Mouse (Mus musculus) embryonic facial prominence, embryonic 12.5 days (tissue): ENCODE results near the gene Ldhd. TPM values are rescaled to one million over a fixed set of nuclear protein-coding genes. Genes with fewer than 3 reads are reported as not detected.

Experiments
- ATAC-seq: fragments of 200-750 bp; cut with Nextera tagmentation; 2 replicates; pipeline ENCODE4 v1.8.0; 2017; ENCODE audit not compliant: insufficient number of reproducible peaks, insufficient read depth, low FRiP score, low TSS enrichment
- H3K27ac ChIP-seq: fragments of 300-500 bp; sonication (generic); 2 replicates; pipeline ENCODE4 v1.5.1; 2016; ENCODE audit warnings: mild to moderate bottlenecking
- H3K27me3 ChIP-seq: fragments of 300-500 bp; sonication (generic); 2 replicates; pipeline ENCODE4 v1.6.1; 2016; ENCODE audit warnings: mild to moderate bottlenecking, moderate library complexity
- H3K36me3 ChIP-seq: fragments of 300-500 bp; sonication (generic); 2 replicates; pipeline ENCODE4 v1.6.1; 2016; ENCODE audit warnings: mild to moderate bottlenecking
- H3K4me1 ChIP-seq: fragments of 300-500 bp; sonication (generic); 2 replicates; pipeline ENCODE4 v1.6.1; 2016
- H3K4me2 ChIP-seq: fragments of 300-500 bp; sonication (generic); replicated peaks from 2 replicates; pipeline ENCODE4 v1.6.1; 2016; ENCODE audit warnings: mild to moderate bottlenecking, moderate library complexity
- H3K4me3 ChIP-seq: fragments of 300-500 bp; sonication (generic); 2 replicates; pipeline ENCODE4 v1.5.1; 2016; ENCODE audit warnings: mild to moderate bottlenecking
- H3K9ac ChIP-seq: fragments of 300-500 bp; sonication (generic); 2 replicates; pipeline ENCODE4 v1.6.1; 2016; ENCODE audit warnings: mild to moderate bottlenecking, moderate library complexity
- H3K9me3 ChIP-seq: fragments of 300-500 bp; sonication (generic); 2 replicates; pipeline ENCODE4 v1.6.1; 2016; ENCODE audit warnings: mild to moderate bottlenecking, moderate library complexity
- WGBS: fragments of 180-500 bp; shearing (Covaris S2); methylation state at CpG from one replicate; pipeline ENCODE4 v1.1.7; 2016; 5-methylcytosine and 5-hydroxymethylcytosine counted together
- polyA plus RNA-seq: library from polyadenylated mRNA; unstranded; fragments of >200 nt; fragmentation: Nextera tagmentation; extraction: Ambion mirVana; gene quantifications from 2 replicates; pipeline ENCODE4 v1.2.1, GENCODE M21; 2016

Ldhd gene
- polyA plus RNA-seq, 1 experiment from 2014 or later: 0.29 TPM

DNA sequence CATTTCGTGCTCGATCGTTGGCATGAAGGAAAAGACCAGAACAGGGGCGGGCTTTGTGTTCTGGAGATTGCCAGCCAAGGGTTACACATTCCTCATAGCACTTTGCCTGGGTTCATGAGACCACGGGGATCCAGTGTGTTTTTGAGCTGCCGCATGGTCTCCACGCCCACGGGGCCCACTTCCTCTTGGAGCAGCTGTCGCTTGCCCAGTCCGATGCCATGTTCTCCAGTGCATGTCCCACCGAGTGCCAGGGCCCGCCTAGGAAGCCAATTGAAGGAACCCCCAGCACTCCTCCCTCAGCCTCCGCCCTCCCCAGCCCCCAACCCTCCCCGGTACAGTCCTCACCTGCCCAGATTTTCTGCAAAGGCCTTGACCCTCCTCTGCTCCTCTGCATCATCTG, 3.2 kb downstream of the Ldhd start:
- no peak overlapping the region for H3K4me3 ChIP-seq
- H3K9me3 ChIP-seq: no peaks in the 10 kb centered on the region
- H3K27ac ChIP-seq: no peak overlapping the region
- ATAC-seq: no peak
- H3K4me2 ChIP-seq: no peak overlapping the region
- no peaks in the 10 kb centered on the region for H3K27me3 ChIP-seq
- no peak overlapping the region for H3K9ac ChIP-seq
- WGBS: 94% methylated on average over 14 of the region's 14 CpGs
- H3K4me1 ChIP-seq: no peaks in the 10 kb centered on the region
- H3K36me3 ChIP-seq: peaks cover 22% of the 10 kb centered on the region

DNA sequence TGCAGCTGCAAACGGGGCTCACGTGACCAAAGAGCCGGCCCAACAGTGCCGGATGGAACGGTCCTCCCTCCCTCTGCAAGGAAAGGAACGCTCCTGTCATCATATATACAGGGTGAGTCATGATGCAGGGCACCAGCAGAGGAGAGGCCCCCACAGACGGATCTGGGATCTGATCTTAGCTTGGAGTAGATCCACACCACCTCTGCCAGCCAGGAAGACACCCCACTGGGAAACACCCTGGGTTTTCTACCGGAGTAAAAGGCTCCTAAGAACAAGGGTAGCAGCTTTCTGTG, 3.7 kb downstream of the Ldhd start:
- 78% methylated on average over 8 of the region's 8 CpGs for WGBS
- H3K4me2 ChIP-seq: no peak overlapping the region
- H3K36me3 ChIP-seq: peaks cover 27% of the 10 kb centered on the region
- H3K27me3 ChIP-seq: no peaks in the 10 kb centered on the region
- H3K9me3 ChIP-seq: no peaks in the 10 kb centered on the region
- H3K9ac ChIP-seq: no peak overlapping the region
- ATAC-seq: no peak
- no peak overlapping the region for H3K27ac ChIP-seq
- no peak overlapping the region for H3K4me3 ChIP-seq
- H3K4me1 ChIP-seq: no peaks in the 10 kb centered on the region

DNA sequence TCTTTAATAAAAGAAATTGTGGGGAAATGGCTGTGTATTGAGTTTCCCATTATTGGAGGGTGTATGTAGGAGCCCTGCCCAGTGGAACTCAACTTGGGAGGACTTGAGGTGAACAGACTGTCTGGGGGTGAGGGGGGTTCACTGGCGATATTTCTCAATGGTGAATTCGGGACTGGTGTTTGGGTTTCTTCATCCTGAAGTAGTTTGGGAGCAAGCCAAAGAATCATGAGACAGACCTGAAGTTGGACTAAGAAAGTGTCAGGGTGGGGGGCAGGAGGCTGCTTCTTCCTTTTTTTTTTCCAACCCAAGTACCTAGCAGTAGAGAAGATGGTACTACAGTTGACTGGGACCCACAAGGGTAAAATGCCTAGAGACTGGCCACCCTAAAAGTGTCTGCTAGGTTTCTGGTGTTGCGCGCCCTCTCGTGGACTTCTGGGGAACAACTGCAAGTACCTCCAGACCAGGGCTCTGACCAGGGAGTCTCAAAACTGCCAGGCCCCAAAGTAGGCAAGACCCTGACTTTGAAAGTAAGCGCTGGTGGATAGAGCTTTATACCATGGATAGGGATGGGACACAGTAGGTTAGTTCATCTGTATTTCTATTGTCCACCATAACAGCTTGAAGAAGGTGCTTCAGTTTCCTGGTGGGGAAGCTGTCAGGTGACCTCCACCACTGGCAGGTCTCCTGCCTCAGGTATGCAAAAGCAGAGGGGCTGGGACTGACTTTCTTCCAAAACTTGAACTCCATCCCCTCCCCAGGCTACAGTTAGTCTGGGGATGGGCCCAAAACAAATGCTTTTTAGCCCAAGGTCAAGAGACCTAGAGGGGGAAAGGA, 4.3 kb downstream of the Ldhd start:
- Histone ChIP-seq H3K4me2 (no peak overlapping the region), H3K36me3 (peaks cover 32% of the 10 kb centered on the region), H3K9ac (no peak overlapping the region), H3K9me3 (no peaks in the 10 kb centered on the region), H3K27me3 (no peaks in the 10 kb centered on the region), H3K4me1 (no peaks in the 10 kb centered on the region), H3K4me3 (no peak overlapping the region), H3K27ac (no peak overlapping the region)
- 34% methylated on average over 6 of the region's 6 CpGs for WGBS
- no peak for ATAC-seq

DNA sequence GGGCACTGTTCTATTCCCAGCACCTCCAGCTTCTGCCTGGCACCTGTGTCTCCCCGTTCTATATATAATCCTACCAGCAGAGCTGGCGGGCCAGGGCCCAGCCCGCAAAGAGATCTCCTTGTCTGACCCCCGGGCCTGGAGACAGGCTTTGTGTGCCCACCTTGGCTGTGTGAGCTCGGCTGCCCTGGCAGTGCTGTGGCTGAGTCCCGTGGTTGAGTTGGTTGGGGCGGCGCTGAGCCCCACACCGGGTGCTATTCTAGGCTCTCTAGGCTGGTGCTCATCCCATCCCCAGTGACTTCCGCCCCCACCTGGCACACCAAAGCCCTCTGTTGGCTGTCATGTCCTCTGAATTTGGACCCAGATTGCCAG, 5.3 kb downstream of the Ldhd start:
- 91% methylated on average over 10 of the region's 10 CpGs for WGBS
- Histone ChIP-seq H3K9me3 (no peaks in the 10 kb centered on the region), H3K27me3 (no peaks in the 10 kb centered on the region), H3K27ac (no peak overlapping the region), H3K4me2 (no peak overlapping the region), H3K36me3 (peaks cover 41% of the 10 kb centered on the region), H3K4me1 (no peaks in the 10 kb centered on the region), H3K9ac (no peak overlapping the region), H3K4me3 (no peak overlapping the region)
- ATAC-seq: no peak

DNA sequence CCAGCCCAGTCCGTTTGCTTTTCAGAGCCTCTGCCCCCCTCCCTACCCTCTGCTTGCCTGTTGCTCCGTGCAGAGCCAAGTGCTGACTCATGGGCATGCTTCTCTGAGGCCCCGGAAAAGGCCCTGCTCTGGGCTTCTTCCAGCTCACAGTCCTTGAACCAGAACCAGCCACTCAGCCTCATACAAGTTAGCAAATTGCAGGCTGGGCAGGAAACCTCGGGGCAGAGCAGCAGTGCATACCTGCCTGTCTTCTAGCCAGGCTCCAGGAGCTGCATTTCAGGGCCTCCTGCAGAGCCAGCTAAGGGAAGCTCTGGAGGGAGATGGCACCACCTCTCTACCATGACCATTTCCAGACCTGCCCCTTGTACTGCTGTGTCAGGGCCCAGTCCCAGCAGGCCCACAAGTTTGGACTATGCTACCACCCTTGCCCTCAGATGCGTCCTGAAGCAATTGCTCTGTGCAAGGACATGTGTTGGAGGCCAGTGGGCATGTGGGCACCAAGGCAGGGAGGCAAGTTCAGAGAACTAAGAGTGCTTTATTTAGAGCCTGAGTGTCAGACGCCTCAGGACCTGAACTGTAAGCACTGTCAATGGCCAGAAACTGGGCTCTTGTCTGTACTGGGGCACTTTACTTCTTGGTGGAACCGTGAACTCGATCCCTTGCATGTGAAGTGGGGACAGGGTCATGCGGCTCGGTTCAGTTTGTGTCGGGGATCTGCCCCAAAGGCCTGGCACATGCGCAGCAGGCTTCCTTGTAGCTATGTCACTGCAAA, 5.9 kb downstream of the Ldhd start:
- H3K4me3 ChIP-seq: no peak overlapping the region
- 84% methylated on average over 12 of the region's 12 CpGs for WGBS
- no peak for ATAC-seq
- H3K9ac ChIP-seq: no peak overlapping the region
- no peaks in the 10 kb centered on the region for H3K4me1 ChIP-seq
- no peaks in the 10 kb centered on the region for H3K27me3 ChIP-seq
- no peak overlapping the region for H3K4me2 ChIP-seq
- H3K36me3 ChIP-seq: peaks cover 46% of the 10 kb centered on the region
- no peak overlapping the region for H3K27ac ChIP-seq
- no peaks in the 10 kb centered on the region for H3K9me3 ChIP-seq

DNA sequence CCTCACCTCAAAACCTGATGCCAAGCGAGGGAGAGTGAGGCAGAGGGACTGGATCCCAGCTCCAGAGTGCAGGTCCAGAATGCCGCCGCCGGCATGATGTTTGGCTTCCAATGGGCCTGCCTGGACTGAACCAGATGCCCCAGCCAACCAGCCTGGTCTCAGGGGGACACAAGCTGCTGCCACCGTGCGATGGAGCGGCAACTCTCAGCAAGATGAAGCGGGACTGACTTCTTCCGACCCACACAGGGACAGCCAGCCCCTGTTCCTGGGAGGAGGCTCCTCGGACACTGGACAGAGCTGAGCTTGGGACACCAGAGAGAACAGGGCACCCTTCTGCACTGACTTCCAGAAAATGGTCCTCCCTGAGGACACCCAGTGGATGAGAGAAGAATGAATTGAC, 7.6 kb downstream of the Ldhd start:
- Histone ChIP-seq H3K4me1 (no peaks in the 10 kb centered on the region), H3K4me3 (no peak overlapping the region), H3K27me3 (no peaks in the 10 kb centered on the region), H3K27ac (no peak overlapping the region), H3K9ac (no peak overlapping the region), H3K9me3 (no peaks in the 10 kb centered on the region), H3K36me3 (peaks cover 44% of the 10 kb centered on the region), H3K4me2 (no peak overlapping the region)
- WGBS: 85% methylated on average over 10 of the region's 10 CpGs
- no peak for ATAC-seq

DNA sequence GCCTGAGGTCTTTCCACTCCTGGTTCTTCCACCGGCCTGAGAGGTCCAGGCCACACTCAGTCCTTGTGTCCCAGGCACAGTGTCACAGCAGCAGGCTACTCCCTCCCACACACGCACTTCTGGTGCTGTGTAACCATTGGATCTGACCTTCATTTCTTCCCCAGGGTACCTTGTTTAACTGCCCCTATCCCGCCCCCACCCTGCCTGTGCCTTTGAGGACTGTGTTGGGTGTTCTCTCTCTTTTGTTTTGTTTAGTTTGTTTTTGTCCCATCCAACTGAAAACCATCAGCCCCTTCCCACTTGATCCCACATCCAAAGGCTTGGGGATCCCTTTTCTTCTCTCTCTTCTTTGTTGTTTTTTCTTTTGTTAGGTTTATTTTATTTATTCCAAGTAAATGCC, 8.1 kb downstream of the Ldhd start:
- H3K9me3 ChIP-seq: no peaks in the 10 kb centered on the region
- no peak overlapping the region for H3K4me3 ChIP-seq
- no peaks in the 10 kb centered on the region for H3K27me3 ChIP-seq
- no peak overlapping the region for H3K9ac ChIP-seq
- no peak overlapping the region for H3K27ac ChIP-seq
- no peak overlapping the region for H3K4me2 ChIP-seq
- H3K4me1 ChIP-seq: no peaks in the 10 kb centered on the region
- 83% methylated on average over 3 of the region's 3 CpGs for WGBS
- H3K36me3 ChIP-seq: peaks cover 44% of the 10 kb centered on the region
- no peak for ATAC-seq

DNA sequence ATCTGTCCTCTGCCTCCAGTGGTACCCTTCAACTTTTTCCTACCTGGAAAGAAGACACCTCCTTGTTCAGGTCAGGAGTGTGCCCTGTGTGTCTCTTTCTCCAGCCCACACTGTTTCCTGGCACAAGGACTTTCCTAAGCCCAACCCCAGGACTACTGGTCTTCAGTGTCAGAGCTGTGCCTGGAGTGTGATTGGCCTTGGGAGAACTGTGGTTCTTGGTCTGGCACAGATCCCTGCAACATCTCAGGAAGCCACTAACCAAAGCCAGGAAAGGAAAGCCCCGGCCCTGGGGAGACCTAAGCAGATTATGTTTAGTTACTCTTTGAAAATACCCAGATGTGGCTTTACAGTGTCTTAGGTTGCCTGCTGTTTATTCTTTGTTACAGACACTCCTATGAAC, 10.2 kb downstream of the Ldhd start:
- 0 out of 2 replicates have a peak, but pooled peaks cover 2% of the 10 kb centered on the region for H3K4me1 ChIP-seq
- WGBS: 75% methylated on average over 1 of the region's 1 CpGs
- no peaks in the 10 kb centered on the region for H3K27me3 ChIP-seq
- H3K9ac ChIP-seq: no peak overlapping the region
- no peak overlapping the region for H3K4me3 ChIP-seq
- H3K36me3 ChIP-seq: peaks cover 46% of the 10 kb centered on the region
- H3K4me2 ChIP-seq: no peak overlapping the region
- no peak for ATAC-seq
- no peaks in the 10 kb centered on the region for H3K9me3 ChIP-seq
- H3K27ac ChIP-seq: no peak overlapping the region

DNA sequence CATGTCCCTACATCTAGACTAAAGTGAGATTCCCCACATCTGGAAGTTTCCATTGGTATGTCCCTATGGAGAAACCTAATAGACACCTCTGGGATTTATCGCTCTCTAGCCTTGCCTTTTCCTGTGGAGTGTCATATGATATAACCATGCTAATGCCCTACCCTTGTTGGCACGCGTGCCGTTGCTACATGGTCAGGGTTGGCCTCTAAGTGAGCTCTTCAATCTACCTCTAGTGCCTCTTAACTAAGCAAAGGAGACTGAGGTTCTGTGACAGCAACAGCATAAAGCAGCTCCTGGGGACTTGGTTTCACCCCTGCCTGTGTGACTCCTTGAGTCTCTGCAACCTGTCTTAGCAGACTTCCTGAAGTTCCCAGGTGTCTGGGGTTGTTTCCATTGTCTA, 11.9 kb downstream of the Ldhd start:
- ATAC-seq: no peak
- Histone ChIP-seq H3K9ac (no peak overlapping the region), H3K4me2 (no peak overlapping the region), H3K4me3 (no peak overlapping the region), H3K27me3 (no peaks in the 10 kb centered on the region), H3K4me1 (0 out of 2 replicates have a peak, but pooled peaks cover 2% of the 10 kb centered on the region), H3K9me3 (no peaks in the 10 kb centered on the region), H3K36me3 (peaks cover 47% of the 10 kb centered on the region), H3K27ac (0 out of 2 replicates have a peak overlapping the region, but pooled peaks have one; percentile 6)
- 81% methylated on average over 4 of the region's 4 CpGs for WGBS

DNA sequence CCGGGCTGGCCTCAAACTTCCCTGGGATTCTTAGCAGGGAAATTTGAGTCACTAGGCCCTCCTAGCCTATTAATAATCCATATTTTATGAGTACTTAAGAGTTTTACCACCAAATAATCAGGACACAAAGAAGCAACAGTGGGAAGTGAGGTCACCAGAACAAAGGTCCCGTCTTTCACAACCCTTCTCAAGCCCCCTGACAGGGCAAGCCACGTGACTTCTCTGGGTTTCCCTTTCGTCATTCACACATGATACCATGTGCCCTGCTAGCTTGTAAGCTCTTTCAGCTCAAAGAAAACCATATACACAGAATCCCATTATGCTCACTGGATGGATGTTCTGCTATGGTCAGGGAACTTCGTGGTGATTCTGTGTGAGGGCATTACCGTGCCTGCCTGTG, 12.4 kb downstream of the Ldhd start:
- Histone ChIP-seq H3K4me3 (no peak overlapping the region), H3K27me3 (no peaks in the 10 kb centered on the region), H3K4me2 (no peak overlapping the region), H3K4me1 (0 out of 2 replicates have a peak, but pooled peaks cover 2% of the 10 kb centered on the region), H3K27ac (no peak overlapping the region), H3K9me3 (no peaks in the 10 kb centered on the region), H3K36me3 (peaks cover 44% of the 10 kb centered on the region), H3K9ac (no peak overlapping the region)
- WGBS: 71% methylated on average over 6 of the region's 6 CpGs
- no peak for ATAC-seq

DNA sequence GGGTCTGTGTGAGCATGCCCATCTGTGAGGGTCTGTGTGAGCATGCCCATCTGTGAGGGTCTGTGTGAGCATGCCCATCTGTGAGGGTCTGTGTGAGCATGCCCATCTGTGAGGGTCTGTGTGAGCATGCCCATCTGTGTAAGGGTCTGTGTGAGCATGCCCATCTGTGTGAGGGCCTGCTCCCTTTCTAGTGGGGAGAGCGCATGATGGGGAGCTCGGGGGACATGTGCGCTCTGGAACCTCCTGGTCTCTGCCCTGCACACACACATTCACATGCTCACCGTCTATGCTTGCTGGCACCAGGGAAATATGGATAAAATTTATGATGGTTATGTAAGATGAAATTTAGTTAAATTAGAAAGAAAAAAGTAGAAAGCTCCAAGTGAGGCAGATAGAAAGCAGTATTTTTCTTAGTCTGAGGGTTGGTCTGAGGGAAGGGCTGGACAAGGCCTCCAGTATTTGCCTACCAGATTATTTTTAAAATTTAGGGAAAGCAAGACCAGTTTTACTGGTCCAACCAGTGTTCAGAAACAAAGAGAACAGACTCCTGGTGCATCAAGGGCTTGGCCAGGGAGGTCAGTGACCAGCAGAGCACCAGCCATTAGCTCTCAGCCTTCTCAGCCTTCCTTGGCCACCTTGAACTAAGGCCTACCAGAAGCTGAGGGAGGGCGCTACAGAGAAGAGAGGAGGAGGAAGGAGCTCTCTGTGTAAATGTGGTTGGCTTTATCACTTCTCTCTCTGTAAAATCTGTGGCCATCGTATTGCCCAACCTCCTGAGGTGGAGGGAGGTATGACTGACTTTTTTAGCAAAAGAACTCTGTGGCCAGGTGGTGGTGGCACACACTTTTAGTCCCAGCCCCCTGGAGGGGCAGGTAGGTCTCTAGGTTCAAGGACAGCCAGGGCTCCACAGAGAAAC, 15.1 kb downstream of the Ldhd start:
- Histone ChIP-seq H3K27me3 (no peaks in the 10 kb centered on the region), H3K36me3 (peaks cover 25% of the 10 kb centered on the region), H3K9me3 (no peaks in the 10 kb centered on the region), H3K4me1 (0 out of 2 replicates have a peak, but pooled peaks cover 2% of the 10 kb centered on the region), H3K4me2 (no peak overlapping the region), H3K27ac (no peak overlapping the region), H3K9ac (no peak overlapping the region), H3K4me3 (no peak overlapping the region)
- WGBS: 93% methylated on average over 6 of the region's 6 CpGs
- no peak for ATAC-seq
